Mouse (Mus musculus) ZHBTc4 (cell line): ENCODE results near the gene Olfr504.
"Not testable (repeated sequence)": the region's sequence is repeated elsewhere in the genome, so short reads cannot be mapped to it uniquely, and the experiment has no call there.

Experiments
- DNase-seq: peaks from one replicate; pipeline ENCODE4 v3.0.0-alpha.2; 2011; ENCODE audit warnings: low read depth, low spot score

The Olfr504 gene

GRCm38 (mm10) chr7:108565693-108566092 is at the start of gene Olfr504:
TSS of gene Olfr504 (minus strand) at chr7:108565793.
- DNase-seq = no peak

- DNase-seq = peak; percentile 75
Measured at GRCm38 (mm10) chr7:108614110-108614509, 48.5 kb upstream of the Olfr504 start.

- no peak for DNase-seq
Measured at GRCm38 (mm10) chr7:108610487-108610886, 44.9 kb upstream of the Olfr504 start, which contains the start of gene Olfr506. TSS of gene Olfr506 (plus strand) at chr7:108610787.

GRCm38 (mm10) chr7:108601916-108602315 is 36.3 kb upstream of the Olfr504 start:
- peak; percentile 76 for DNase-seq

- DNase-seq = no peak
Measured at GRCm38 (mm10) chr7:108589797-108590196, 24.2 kb upstream of the Olfr504 start.

- not testable (repeated sequence) for DNase-seq
Measured at GRCm38 (mm10) chr7:108544227-108544626, 21.4 kb downstream of the Olfr504 start, which contains the start of gene Olfr503. TSS of gene Olfr503 (plus strand) at chr7:108544527.

DNA sequence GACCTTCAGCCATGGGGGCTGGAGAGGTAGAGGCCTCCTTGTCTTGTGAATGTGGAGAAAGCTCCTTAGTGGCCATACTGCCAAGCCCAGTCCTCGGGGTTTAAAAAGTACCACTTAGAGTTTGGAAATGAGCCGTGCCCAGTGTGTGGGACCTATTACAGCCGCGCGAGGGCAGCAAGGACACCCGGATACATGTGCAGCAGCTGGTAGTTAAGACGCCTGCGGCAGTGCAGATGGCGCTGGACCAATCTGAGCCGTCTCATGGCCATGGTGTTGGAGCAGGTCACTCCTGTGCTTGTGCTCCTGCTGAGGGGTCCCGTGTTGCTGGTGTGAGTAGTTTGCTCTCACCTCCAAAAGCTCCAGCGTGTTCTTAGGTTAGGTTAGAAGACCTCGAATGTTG is 23.2 kb downstream of the Olfr504 start:
- peak; percentile 62 for DNase-seq

DNA sequence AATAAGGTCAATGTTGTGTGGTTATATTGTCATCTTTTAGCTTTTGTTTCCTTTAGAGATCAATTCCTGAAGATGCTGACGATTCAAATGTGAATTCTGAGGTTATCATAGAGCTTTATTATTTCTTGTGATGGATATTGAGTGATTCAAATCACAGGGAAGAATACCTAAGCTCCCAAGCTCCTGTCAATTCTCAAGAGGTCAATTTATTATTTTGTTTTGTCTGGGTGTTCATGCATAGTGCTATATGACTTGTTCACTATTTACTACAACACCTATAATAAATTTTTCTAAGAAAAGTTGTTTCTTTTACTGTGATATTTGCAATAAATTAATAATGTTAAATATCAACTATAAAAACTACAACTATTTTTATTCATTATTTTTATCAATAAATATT is 40.6 kb downstream of the Olfr504 start, which contains the start of gene Olfr502:
TSS of gene Olfr502 (minus strand) at position 101 of the 400 bp plus-strand sequence.
- DNase-seq = no peak
